Mouse (Mus musculus) cerebellum, adult 18-20 months (tissue): ENCODE measurements around the gene Heatr5a.

ENCODE experiments used
- DNase-seq, 2 experiments: peaks; one replicate each; pipeline ENCODE4 v3.0.0; 2021

Heatr5a gene

GRCm38 (mm10) chr12:51970352-51971069 lies 610 bp downstream of the Heatr5a start:
- no peak for DNase-seq

- no peak for DNase-seq
Measured at GRCm38 (mm10) chr12:51969876-51970275, 1.2 kb downstream of the Heatr5a start.

- no peak for DNase-seq
Measured at GRCm38 (mm10) chr12:51969092-51969491, 2.0 kb downstream of the Heatr5a start.

GRCm38 (mm10) chr12:51967915-51968595 lies 3.1 kb downstream of the Heatr5a start:
- DNase-seq, result no peak

GRCm38 (mm10) chr12:51957626-51958025 lies 13.5 kb downstream of the Heatr5a start:
- DNase-seq, result no peak

GRCm38 (mm10) chr12:51952309-51952708 lies 18.8 kb downstream of the Heatr5a start:
- no peak for DNase-seq

- no peak for DNase-seq
Measured at GRCm38 (mm10) chr12:51947498-51947945, 23.6 kb downstream of the Heatr5a start.

GRCm38 (mm10) chr12:51945331-51945730 lies 25.8 kb downstream of the Heatr5a start:
- no peak for DNase-seq

GRCm38 (mm10) chr12:51939848-51940247 lies 31.3 kb downstream of the Heatr5a start:
- no peak for DNase-seq

- DNase-seq, result no peak
Measured at GRCm38 (mm10) chr12:51937938-51938337, 33.2 kb downstream of the Heatr5a start.

GRCm38 (mm10) chr12:51929630-51930029 lies 41.5 kb downstream of the Heatr5a start:
- no peak for DNase-seq

GRCm38 (mm10) chr12:51917191-51917590 lies 53.9 kb downstream of the Heatr5a start:
- DNase-seq, result no peak

- DNase-seq, result no peak
Measured at GRCm38 (mm10) chr12:51914903-51915670, 56.0 kb downstream of the Heatr5a start.

- DNase-seq, result no peak
Measured at GRCm38 (mm10) chr12:51909202-51909601, 61.9 kb downstream of the Heatr5a start.

- DNase-seq, result no peak
Measured at GRCm38 (mm10) chr12:51907543-51907942, 63.6 kb downstream of the Heatr5a start.

GRCm38 (mm10) chr12:51900551-51900950 lies 70.6 kb downstream of the Heatr5a start:
- no peak for DNase-seq

- no peak for DNase-seq
Measured at GRCm38 (mm10) chr12:51896901-51897300, 74.2 kb downstream of the Heatr5a start.

GRCm38 (mm10) chr12:51888609-51889008 lies 82.5 kb downstream of the Heatr5a start:
- no peak for DNase-seq

GRCm38 (mm10) chr12:51887301-51888290 lies 83.5 kb downstream of the Heatr5a start:
- no peak for DNase-seq

- DNase-seq, result no peak
Measured at GRCm38 (mm10) chr12:51886369-51886768, 84.8 kb downstream of the Heatr5a start.

GRCm38 (mm10) chr12:51884801-51885200 lies 86.3 kb downstream of the Heatr5a start:
- DNase-seq, result no peak

GRCm38 (mm10) chr12:51883297-51883805 lies 87.8 kb downstream of the Heatr5a start:
- DNase-seq, result no peak
